7 mouse cellular contexts compared by ENCODE assay signal in genomic region chr7:38227181-38227899, GRCm38 (mm10). TPM values are rescaled to one million over a fixed set of nuclear protein-coding genes. Genes with fewer than 3 reads are reported as not detected.
A peak's percentile ranks its signal among the peaks of the same experiment; 100 is the strongest.
DNase-seq lines count a peak whose midpoint lies in the region; ATAC-seq lines count a peak whose summit lies in the region.

No protein-coding gene starts in this region.

- peak overlapping the region; percentile 72 for H3K9ac ChIP-seq in stomach, embryonic 16.5 days (ENCODE audit: low read length)

- peak; percentile 66 for ATAC-seq in stomach, embryonic 16.5 days (ENCODE audit: insufficient read depth, low FRiP score)

- no peaks in the 10 kb centered on the region for H3K9me3 ChIP-seq in limb, embryonic 10.5 days (replicated peaks)
- H3K9me3 ChIP-seq in midbrain, embryonic 10.5 days (replicated peaks), result no peaks in the 10 kb centered on the region
- no peaks in the 10 kb centered on the region for H3K9me3 ChIP-seq in stomach, embryonic 16.5 days (replicated peaks; ENCODE audit: control insufficient read depth, low read length)

- H3K36me3 ChIP-seq in limb, embryonic 10.5 days, result no peaks in the 10 kb centered on the region
- no peaks in the 10 kb centered on the region for H3K36me3 ChIP-seq in midbrain, embryonic 10.5 days
- no peaks in the 10 kb centered on the region for H3K36me3 ChIP-seq in stomach, embryonic 16.5 days (ENCODE audit: control insufficient read depth, insufficient read depth, low read length)

- peak overlapping the region; percentile 67 for H3K4me2 ChIP-seq in stomach, embryonic 16.5 days (ENCODE audit: low read depth, low read length)

- H3K4me3 ChIP-seq in limb, embryonic 10.5 days, result peak overlapping the region; percentile 69
- peak overlapping the region; percentile 70 for H3K4me3 ChIP-seq in midbrain, embryonic 10.5 days
- H3K4me3 ChIP-seq in stomach, embryonic 16.5 days (replicated peaks; ENCODE audit: low read length), result peak overlapping the region; percentile 61

- peaks cover 28% of the 10 kb centered on the region for H3K4me1 ChIP-seq in limb, embryonic 10.5 days
- peaks cover 21% of the 10 kb centered on the region for H3K4me1 ChIP-seq in midbrain, embryonic 10.5 days
- H3K4me1 ChIP-seq in stomach, embryonic 16.5 days (ENCODE audit: control insufficient read depth, insufficient read depth, low read length), result 0 out of 2 replicates have a peak, but pooled peaks cover 4% of the 10 kb centered on the region

- WGBS in limb, embryonic 10.5 days, result 0% methylated on average over 25 of the region's 25 CpGs
- WGBS in midbrain, embryonic 10.5 days, result under 1% methylated on average over 25 of the region's 25 CpGs
- WGBS in stomach, embryonic 16.5 days, result 1% methylated on average over 25 of the region's 25 CpGs

- peak overlapping the region; percentile 85 for H3K27ac ChIP-seq in limb, embryonic 10.5 days
- H3K27ac ChIP-seq in midbrain, embryonic 10.5 days (replicated peaks), result peak overlapping the region; percentile 79
- peak overlapping the region; percentile 70 for H3K27ac ChIP-seq in stomach, embryonic 16.5 days (ENCODE audit: low read length)

- DNase-seq in adipocyte (ENCODE audit: low spot score), result peak; percentile 89
- DNase-seq in cerebellum, postnatal 36 days, result peak; percentile 88 to 91
- DNase-seq in gastrocnemius, postnatal 25 days, result peak; percentile 95
- peak; percentile 38 for DNase-seq in induced T-regulatory cell, adult 2 months (ENCODE audit: low read depth)
- peak; percentile 68 for DNase-seq in limb, embryonic 10.5 days (ENCODE audit: low spot score)
- peak; percentile 64 for DNase-seq in midbrain, embryonic 10.5 days (ENCODE audit: low spot score)

- H3K27me3 ChIP-seq in limb, embryonic 10.5 days (ENCODE audit: low read depth, poor library complexity, severe bottlenecking), result peaks cover 26% of the 10 kb centered on the region
- peaks cover 27% of the 10 kb centered on the region for H3K27me3 ChIP-seq in midbrain, embryonic 10.5 days (ENCODE audit: low read depth, poor library complexity, severe bottlenecking)
- no peaks in the 10 kb centered on the region for H3K27me3 ChIP-seq in stomach, embryonic 16.5 days (ENCODE audit: control insufficient read depth, insufficient read depth, low read length)

RNA-seq across cellular contexts. Expression of gene Plekhf1, which starts 0.5 kb away (rescaled TPM):
- 1 to 10 TPM; 5.0 to 7.5 TPM for total RNA-seq in gastrocnemius, postnatal 25 days (2021)
- polyA plus RNA-seq in limb, embryonic 10.5 days (2016; fragmentation: Nextera tagmentation; extraction: Ambion mirVana), result 2.9 and 4.3 TPM in 2 replicates
- 2.3 and 2.6 TPM in 2 replicates for polyA plus RNA-seq in midbrain, embryonic 10.5 days (2016; fragmentation: Nextera tagmentation; extraction: Ambion mirVana)
- polyA plus RNA-seq in stomach, embryonic 16.5 days (2015; fragmentation: Nextera tagmentation; extraction: Ambion mirVana), result 4.0 and 4.1 TPM in 2 replicates

RNA-seq across cellular contexts. Expression of gene Pop4, which starts 43.9 kb away (rescaled TPM):
- total RNA-seq in gastrocnemius, postnatal 25 days (2021), result 1 to 10 TPM; 8.3 to 9.0 TPM
- 82.9 and 89.6 TPM in 2 replicates for polyA plus RNA-seq in limb, embryonic 10.5 days (2016; fragmentation: Nextera tagmentation; extraction: Ambion mirVana)
- polyA plus RNA-seq in midbrain, embryonic 10.5 days (2016; fragmentation: Nextera tagmentation; extraction: Ambion mirVana), result 95.8 and 96.1 TPM in 2 replicates
- 41.0 and 47.9 TPM in 2 replicates for polyA plus RNA-seq in stomach, embryonic 16.5 days (2015; fragmentation: Nextera tagmentation; extraction: Ambion mirVana)

RNA-seq across cellular contexts. Expression of gene 1600014C10Rik, which starts 44.3 kb away (rescaled TPM):
- 10 to 100 TPM; 21.2 to 23.0 TPM for total RNA-seq in gastrocnemius, postnatal 25 days (2021)
- polyA plus RNA-seq in limb, embryonic 10.5 days (2016; fragmentation: Nextera tagmentation; extraction: Ambion mirVana), result 12.2 and 14.5 TPM in 2 replicates
- polyA plus RNA-seq in midbrain, embryonic 10.5 days (2016; fragmentation: Nextera tagmentation; extraction: Ambion mirVana), result 14.3 and 16.3 TPM in 2 replicates
- polyA plus RNA-seq in stomach, embryonic 16.5 days (2015; fragmentation: Nextera tagmentation; extraction: Ambion mirVana), result 15.9 and 17.0 TPM in 2 replicates

Comparison
In these comparisons a context has a peak if more than half of its experiments do, and no peak if none do; other contexts are left out.
1. Peak in every context shown above with its lines: DNase-seq, ATAC-seq, H3K4me3 ChIP-seq and H3K27ac ChIP-seq.
2. DNase-seq: peak in every context shown above with its lines; median percentile 95 in gastrocnemius, postnatal 25 days; 90 in cerebellum, postnatal 36 days; 89 in adipocyte; 68 in limb, embryonic 10.5 days; 64 in midbrain, embryonic 10.5 days; 38 in induced T-regulatory cell, adult 2 months.